Mouse (Mus musculus) forebrain, embryonic 13.5 days (tissue): ENCODE results near the gene Pde3a. TPM values are rescaled to one million over a fixed set of nuclear protein-coding genes. Genes with fewer than 3 reads are reported as not detected.

ENCODE experiments used
- ATAC-seq: fragments of 200-750 bp; cut with Nextera tagmentation; 2 replicates; pipeline ENCODE4 v1.8.0; 2017
- H3K27ac ChIP-seq: fragments of 300-500 bp; sonication (generic); 2 replicates; pipeline ENCODE4 v1.5.1; 2015; ENCODE audit warnings: inconsistent platforms, mild to moderate bottlenecking, moderate library complexity
- H3K27me3 ChIP-seq: fragments of 300-500 bp; sonication (generic); 2 replicates; pipeline ENCODE4 v1.6.1; 2015; ENCODE audit warnings: mild to moderate bottlenecking, inconsistent platforms
- H3K36me3 ChIP-seq: fragments of 300-500 bp; sonication (generic); 2 replicates; pipeline ENCODE4 v1.6.1; 2015; ENCODE audit warnings: mild to moderate bottlenecking, inconsistent platforms; ENCODE audit not compliant: poor library complexity, severe bottlenecking
- H3K4me1 ChIP-seq: fragments of 300-500 bp; sonication (generic); 2 replicates; pipeline ENCODE4 v1.6.1; 2015; ENCODE audit warnings: inconsistent platforms
- H3K4me2 ChIP-seq: fragments of 300-500 bp; sonication (generic); 2 replicates; pipeline ENCODE4 v1.6.1; 2015; ENCODE audit warnings: inconsistent platforms, mild to moderate bottlenecking, moderate library complexity
- H3K4me3 ChIP-seq: fragments of 300-500 bp; sonication (generic); 2 replicates; pipeline ENCODE4 v1.5.1; 2015; ENCODE audit warnings: mild to moderate bottlenecking, inconsistent platforms
- H3K9ac ChIP-seq: fragments of 300-500 bp; sonication (generic); 2 replicates; pipeline ENCODE4 v1.6.1; 2015; ENCODE audit warnings: mild to moderate bottlenecking, inconsistent platforms
- H3K9me3 ChIP-seq: fragments of 300-500 bp; sonication (generic); replicated peaks from 2 replicates; pipeline ENCODE4 v1.6.1; 2016; ENCODE audit warnings: inconsistent platforms
- WGBS: fragments of 180-500 bp; shearing (Covaris S2); methylation state at CpG from one replicate; pipeline ENCODE4 v1.1.7; 2015; 5-methylcytosine and 5-hydroxymethylcytosine counted together
- polyA plus RNA-seq: library from polyadenylated mRNA; unstranded; fragments of >200 nt; fragmentation: Nextera tagmentation; extraction: Ambion mirVana; gene quantifications from 2 replicates; pipeline ENCODE4 v1.2.1, GENCODE M21; 2015

The Pde3a gene
- polyA plus RNA-seq, 1 experiment from 2014 or later: 0.84 TPM

GRCm38 (mm10) chr6:141246391-141246790, 2.7 kb upstream of the Pde3a start:
- no peak overlapping the region for H3K9ac ChIP-seq
- no peak for ATAC-seq
- 70% methylated on average over 6 of the region's 6 CpGs for WGBS
- H3K27me3 ChIP-seq: peaks cover 30% of the 10 kb centered on the region
- no peak overlapping the region for H3K27ac ChIP-seq
- no peak overlapping the region for H3K4me2 ChIP-seq
- no peaks in the 10 kb centered on the region for H3K36me3 ChIP-seq
- H3K9me3 ChIP-seq: no peaks in the 10 kb centered on the region
- H3K4me1 ChIP-seq: peaks cover 12% of the 10 kb centered on the region
- H3K4me3 ChIP-seq: no peak overlapping the region

GRCm38 (mm10) chr6:141248081-141248480, 988 bp upstream of the Pde3a start:
- no peak for ATAC-seq
- Histone ChIP-seq H3K27me3 (peaks cover 35% of the 10 kb centered on the region), H3K36me3 (no peaks in the 10 kb centered on the region), H3K9me3 (no peaks in the 10 kb centered on the region), H3K27ac (no peak overlapping the region), H3K4me1 (peaks cover 12% of the 10 kb centered on the region), H3K4me2 (peak overlapping the region; percentile 97), H3K9ac (no peak overlapping the region), H3K4me3 (no peak overlapping the region)

GRCm38 (mm10) chr6:141249585-141250295, 671 bp downstream of the Pde3a start:
- Histone ChIP-seq H3K36me3 (no peaks in the 10 kb centered on the region), H3K4me2 (peak overlapping the region; percentile 97), H3K9me3 (no peaks in the 10 kb centered on the region), H3K4me3 (peak overlapping the region; percentile 64), H3K9ac (peak overlapping the region; percentile 66), H3K27ac (no peak overlapping the region), H3K4me1 (peaks cover 12% of the 10 kb centered on the region), H3K27me3 (peaks cover 39% of the 10 kb centered on the region)
- ATAC-seq: peak; percentile 88
- WGBS: under 1% methylated on average over 65 of the region's 68 CpGs

- Histone ChIP-seq H3K4me3 (peak overlapping the region; percentile 64), H3K9me3 (no peaks in the 10 kb centered on the region), H3K4me1 (peaks cover 12% of the 10 kb centered on the region), H3K27me3 (peaks cover 39% of the 10 kb centered on the region), H3K9ac (peak overlapping the region; percentile 66), H3K4me2 (peak overlapping the region; percentile 97), H3K36me3 (no peaks in the 10 kb centered on the region), H3K27ac (no peak overlapping the region)
- ATAC-seq: no peak
- 1% methylated on average over 22 of the region's 22 CpGs for WGBS
Observed at GRCm38 (mm10) chr6:141250296-141250629, 1.2 kb downstream of the Pde3a start.

- no peak overlapping the region for H3K9ac ChIP-seq
- no peak for ATAC-seq
Observed at GRCm38 (mm10) chr6:141250984-141251383, 1.9 kb downstream of the Pde3a start.

GRCm38 (mm10) chr6:141252520-141252919, 3.5 kb downstream of the Pde3a start:
- 95% methylated on average over 7 of the region's 7 CpGs for WGBS

More at GRCm38 (mm10) chr6:141250984-141251383, 1.9 kb downstream of the Pde3a start:
- WGBS: 62% methylated on average over 6 of the region's 6 CpGs
- Histone ChIP-seq H3K4me1 (peaks cover 12% of the 10 kb centered on the region), H3K27me3 (peaks cover 39% of the 10 kb centered on the region), H3K36me3 (no peaks in the 10 kb centered on the region), H3K4me3 (peak overlapping the region; percentile 64; the same call in 1 of the 2 replicates), H3K4me2 (peak overlapping the region; percentile 97; the same call in 1 of the 2 replicates), H3K9me3 (no peaks in the 10 kb centered on the region), H3K27ac (no peak overlapping the region)

GRCm38 (mm10) chr6:141254956-141255355, 5.9 kb downstream of the Pde3a start:
- Histone ChIP-seq H3K27me3 (peaks cover 24% of the 10 kb centered on the region), H3K9ac (no peak overlapping the region), H3K27ac (no peak overlapping the region), H3K9me3 (no peaks in the 10 kb centered on the region), H3K36me3 (no peaks in the 10 kb centered on the region), H3K4me1 (peaks cover 6% of the 10 kb centered on the region), H3K4me3 (no peak overlapping the region), H3K4me2 (no peak overlapping the region)
- 47% methylated on average over 4 of the region's 4 CpGs for WGBS
- ATAC-seq: no peak

More at GRCm38 (mm10) chr6:141252520-141252919, 3.5 kb downstream of the Pde3a start:
- H3K36me3 ChIP-seq: no peaks in the 10 kb centered on the region
- peaks cover 12% of the 10 kb centered on the region for H3K4me1 ChIP-seq
- H3K4me3 ChIP-seq: no peak overlapping the region
- H3K4me2 ChIP-seq: no peak overlapping the region
- peaks cover 39% of the 10 kb centered on the region for H3K27me3 ChIP-seq
- no peak for ATAC-seq
- no peak overlapping the region for H3K9ac ChIP-seq
- H3K27ac ChIP-seq: no peak overlapping the region
- no peaks in the 10 kb centered on the region for H3K9me3 ChIP-seq

- WGBS: 79% methylated on average over 8 of the region's 8 CpGs
- no peak for ATAC-seq
Observed at GRCm38 (mm10) chr6:141256896-141257295, 7.8 kb downstream of the Pde3a start.

GRCm38 (mm10) chr6:141257434-141258202, 8.5 kb downstream of the Pde3a start:
- Histone ChIP-seq H3K27me3 (peaks cover 6% of the 10 kb centered on the region; the same call in 1 of the 2 replicates), H3K4me2 (no peak overlapping the region), H3K4me1 (no peaks in the 10 kb centered on the region), H3K4me3 (no peak overlapping the region), H3K9me3 (no peaks in the 10 kb centered on the region), H3K36me3 (no peaks in the 10 kb centered on the region), H3K27ac (no peak overlapping the region), H3K9ac (no peak overlapping the region)
- 93% methylated on average over 6 of the region's 6 CpGs for WGBS
- ATAC-seq: peak; percentile 19; the same call in 1 of the 2 replicates

More at GRCm38 (mm10) chr6:141256896-141257295, 7.8 kb downstream of the Pde3a start:
- H3K36me3 ChIP-seq: no peaks in the 10 kb centered on the region
- H3K4me3 ChIP-seq: no peak overlapping the region
- no peaks in the 10 kb centered on the region for H3K4me1 ChIP-seq
- H3K27me3 ChIP-seq: peaks cover 6% of the 10 kb centered on the region
- no peaks in the 10 kb centered on the region for H3K9me3 ChIP-seq
- H3K4me2 ChIP-seq: no peak overlapping the region
- no peak overlapping the region for H3K9ac ChIP-seq
- H3K27ac ChIP-seq: no peak overlapping the region

GRCm38 (mm10) chr6:141265257-141265656, 16.2 kb downstream of the Pde3a start:
- no peak overlapping the region for H3K27ac ChIP-seq
- H3K4me1 ChIP-seq: no peaks in the 10 kb centered on the region
- H3K27me3 ChIP-seq: no peaks in the 10 kb centered on the region
- H3K9ac ChIP-seq: no peak overlapping the region
- H3K4me3 ChIP-seq: no peak overlapping the region
- H3K36me3 ChIP-seq: no peaks in the 10 kb centered on the region
- no peak overlapping the region for H3K4me2 ChIP-seq
- no peaks in the 10 kb centered on the region for H3K9me3 ChIP-seq
- WGBS: 86% methylated on average over 4 of the region's 4 CpGs
- no peak for ATAC-seq

GRCm38 (mm10) chr6:141267888-141268570, 19.0 kb downstream of the Pde3a start:
- no peak for ATAC-seq
- Histone ChIP-seq H3K9me3 (no peaks in the 10 kb centered on the region), H3K9ac (no peak overlapping the region), H3K36me3 (no peaks in the 10 kb centered on the region), H3K27me3 (no peaks in the 10 kb centered on the region), H3K4me3 (no peak overlapping the region), H3K4me2 (no peak overlapping the region), H3K4me1 (no peaks in the 10 kb centered on the region), H3K27ac (no peak overlapping the region)
- 89% methylated on average over 11 of the region's 11 CpGs for WGBS

- no peak for ATAC-seq
- Histone ChIP-seq H3K9me3 (no peaks in the 10 kb centered on the region), H3K9ac (no peak overlapping the region), H3K36me3 (no peaks in the 10 kb centered on the region), H3K27me3 (no peaks in the 10 kb centered on the region), H3K4me3 (no peak overlapping the region), H3K27ac (no peak overlapping the region), H3K4me1 (no peaks in the 10 kb centered on the region), H3K4me2 (no peak overlapping the region)
- WGBS: 93% methylated on average over 5 of the region's 5 CpGs
Observed at GRCm38 (mm10) chr6:141268871-141269270, 19.8 kb downstream of the Pde3a start.
